Mouse (Mus musculus) gastrocnemius, adult 18-20 months (tissue): ENCODE results near the gene Pank2. TPM values are rescaled to one million over a fixed set of nuclear protein-coding genes. Genes with fewer than 3 reads are reported as not detected.

ENCODE experiments used
- DNase-seq: peaks from one replicate; pipeline ENCODE4 v3.0.0; 2021; ENCODE audit warnings: low spot score
- microRNA-seq: library from miRNA; unstranded; fragments of <30 nt; microRNA quantifications from one replicate; pipeline ENCODE4 v1.2.0, GENCODE M21; 2021
- total RNA-seq, 2 experiments: library from RNA; stranded (reverse); gene quantifications; 2 replicates each; pipeline ENCODE4 v1.2.3; 2021

The Pank2 gene
- total RNA-seq, 2 experiments from 2014 or later = 18.5 to 24.6 TPM

- DNase-seq = no peak
Measured at GRCm38 (mm10) chr2:131323675-131324074, 61.4 kb downstream of the Pank2 start.

- DNase-seq = no peak
Measured at GRCm38 (mm10) chr2:131326044-131326443, 63.7 kb downstream of the Pank2 start.

- no peak for DNase-seq
Measured at GRCm38 (mm10) chr2:131328981-131329380, 66.7 kb downstream of the Pank2 start.

GRCm38 (mm10) chr2:131330548-131330947 is 68.3 kb downstream of the Pank2 start:
- DNase-seq = no peak

GRCm38 (mm10) chr2:131337602-131338001 is 75.3 kb downstream of the Pank2 start:
- no peak for DNase-seq

GRCm38 (mm10) chr2:131344449-131344848 is 82.2 kb downstream of the Pank2 start:
- DNase-seq = peak; percentile 59

GRCm38 (mm10) chr2:131345556-131345955 is 83.3 kb downstream of the Pank2 start:
- DNase-seq = no peak

Small RNA genes within 50 kb of the gene (microRNA-seq; reads per million reads assigned to microRNA genes)
- 11.3 reads per million, percentile 26 among the genes with 10 or more reads in this experiment for gene Mir103-2

Other genes with a start within 250 kb of the Pank2 start
- gene Gfra4, start 219.4 kb upstream of the Pank2 start, total RNA-seq = 1 to 10 TPM; 1.8 to 1.9 TPM
- 1 to 10 TPM; 1.3 to 1.9 TPM for gene Adam33, start 198.7 kb upstream of the Pank2 start, total RNA-seq
- under 1 TPM; 0.59 to 0.71 TPM for gene Siglec1, start 175.7 kb upstream of the Pank2 start, total RNA-seq
- gene Hspa12b, start 135.2 kb upstream of the Pank2 start, total RNA-seq = 10 to 100 TPM in 1 of 2 experiments, 1 to 10 TPM in 1; 8.9 to 14.9 TPM
- not detected for gene Gm11037, start 129.0 kb upstream of the Pank2 start, total RNA-seq
- 1 to 10 TPM; 4.2 to 4.3 TPM for gene 1700037H04Rik, start 102.4 kb upstream of the Pank2 start, total RNA-seq
- 10 to 100 TPM; 67.4 to 72.2 TPM for gene Cenpb, start 82.4 kb upstream of the Pank2 start, total RNA-seq
- gene Cdc25b, start 75.5 kb upstream of the Pank2 start, total RNA-seq = under 1 TPM; 0.78 to 0.95 TPM
- gene Spef1, start 75.2 kb upstream of the Pank2 start, total RNA-seq = 1 to 10 TPM in 1 of 2 experiments, under 1 TPM in 1; 0.84 to 1.4 TPM
- gene Ap5s1, start 55.4 kb upstream of the Pank2 start, total RNA-seq = 10 to 100 TPM; 15.8 to 20.2 TPM
- 10 to 100 TPM; 41.4 to 43.7 TPM for gene Mavs, start 28.4 kb upstream of the Pank2 start, total RNA-seq
- 1 to 10 TPM; 1.6 to 1.9 TPM for gene Rnf24, start 90.4 kb downstream of the Pank2 start, total RNA-seq
- gene Smox, start 229.0 kb downstream of the Pank2 start, total RNA-seq = 100 to 1,000 TPM in 1 of 2 experiments, 10 to 100 TPM in 1; 86.0 to 120 TPM